17 mouse cellular contexts compared by ENCODE assay signal in genomic region chr1:36214324-36214723, GRCm38 (mm10).
"Had no signal": no experiment of that assay in that cellular context is flagged by ENCODE, and none has a peak within 500 bp of the region (broad histone marks: within the 10 kb centered on the region; RNA-seq: fewer than 3 reads in every experiment).

No protein-coding gene starts in this region.

- H3K4me3 ChIP-seq: layer of hippocampus, adult 2 months; limb, embryonic 12.5 days; lung, embryonic 15.5 days; neural tube, embryonic 12.5 days had no signal

- H3K9me3 ChIP-seq: limb, embryonic 12.5 days; lung, embryonic 15.5 days; neural tube, embryonic 12.5 days had no signal

- H3K9ac ChIP-seq: limb, embryonic 12.5 days; lung, embryonic 15.5 days; neural tube, embryonic 12.5 days had no signal

- H3K4me2 ChIP-seq: limb, embryonic 12.5 days; lung, embryonic 15.5 days; neural tube, embryonic 12.5 days had no signal

- H3K4me1 ChIP-seq: limb, embryonic 12.5 days; lung, embryonic 15.5 days; neural tube, embryonic 12.5 days had no signal

- DNase-seq: kidney, adult 11 months; kidney, adult 9 months; kidney, postnatal 36 days; lung, postnatal 14 days; midbrain, embryonic 14.5 days; retina, postnatal 1 day; right cerebral cortex, postnatal 4 days; spleen, adult 18-20 months; thymus, adult 18-20 months; thymus, postnatal 14 days had no signal

- H3K27ac ChIP-seq: kidney, postnatal 0 days; layer of hippocampus, adult 2 months; limb, embryonic 12.5 days; lung, embryonic 15.5 days; macrophage; neural tube, embryonic 12.5 days had no signal

- ATAC-seq: inflammation-experienced regulatory T-cells, adult 6 months had no signal

- H3K27me3 ChIP-seq: limb, embryonic 12.5 days; lung, embryonic 15.5 days; neural tube, embryonic 12.5 days had no signal
